In genomic region chr8:4139660-4140646, GRCm38 (mm10) we compare ENCODE assay signal across 8 mouse cellular contexts. TPM values are rescaled to one million over a fixed set of nuclear protein-coding genes. Genes with fewer than 3 reads are reported as not detected.
DNase-seq lines count a peak whose midpoint lies in the region; ATAC-seq and TF ChIP-seq lines count a peak whose summit lies in the region.

No protein-coding gene starts in this region.

- no peak overlapping the region for H3K27ac ChIP-seq in liver, embryonic 12.5 days
- no peak overlapping the region for H3K27ac ChIP-seq in intestine, postnatal 0 days (ENCODE audit: low read depth, low read length)
- no peak overlapping the region for H3K27ac ChIP-seq in midbrain, embryonic 14.5 days (replicated peaks; ENCODE audit: low read depth, low read length)

- DNase-seq in liver: peak; percentile 72
- DNase-seq in embryo, embryonic 10 days (ENCODE audit: low spot score): peak; percentile 89
- DNase-seq in gastrocnemius, postnatal 10 days: peak; percentile 75
- DNase-seq in left cerebral cortex, postnatal 36 days (ENCODE audit: low spot score in 2 of 2): peak; percentile 59 to 68
- DNase-seq in midbrain, embryonic 14.5 days: peak; percentile 92
- peak; percentile 30 for DNase-seq in spleen, adult 12 weeks (ENCODE audit: low spot score)

- H3K4me2 ChIP-seq in liver, embryonic 12.5 days: no peak overlapping the region
- H3K4me2 ChIP-seq in intestine, postnatal 0 days (replicated peaks; ENCODE audit: low read depth): no peak overlapping the region
- H3K4me2 ChIP-seq in midbrain, embryonic 14.5 days (ENCODE audit: low read length): no peak overlapping the region

- peak; percentile 88 for TF ChIP-seq CTCF in intestine, postnatal 0 days (IDR thresholded peaks at IDR 0.05; ENCODE audit: low read depth)

- no peaks in the 10 kb centered on the region for H3K36me3 ChIP-seq in liver, embryonic 12.5 days
- H3K36me3 ChIP-seq in intestine, postnatal 0 days (ENCODE audit: control insufficient read depth, insufficient read depth): no peaks in the 10 kb centered on the region
- H3K36me3 ChIP-seq in midbrain, embryonic 14.5 days (ENCODE audit: control insufficient read depth, insufficient read depth, low read length): no peaks in the 10 kb centered on the region

- no peak overlapping the region for H3K4me3 ChIP-seq in liver, embryonic 12.5 days
- H3K4me3 ChIP-seq in intestine, postnatal 0 days (ENCODE audit: low read depth, low read length): no peak overlapping the region
- no peak overlapping the region for H3K4me3 ChIP-seq in midbrain, embryonic 14.5 days (replicated peaks; ENCODE audit: low read depth, low read length)

- 9% methylated on average over 12 of the region's 12 CpGs for WGBS in liver, embryonic 12.5 days (ENCODE audit: insufficient replicate concordance)
- 13% methylated on average over 12 of the region's 12 CpGs for WGBS in intestine, postnatal 0 days
- WGBS in midbrain, embryonic 14.5 days: 12% methylated on average over 12 of the region's 12 CpGs

- intact Hi-C loops in left cerebral cortex, postnatal 36 days (cut with DNase I): loop anchor here (10.0 kb wide), 1 partner anchor 445 kb away; no protein-coding TSS in a partner anchor

- no peaks in the 10 kb centered on the region for H3K9me3 ChIP-seq in liver, embryonic 12.5 days (replicated peaks)
- H3K9me3 ChIP-seq in intestine, postnatal 0 days (ENCODE audit: control insufficient read depth): no peaks in the 10 kb centered on the region
- H3K9me3 ChIP-seq in midbrain, embryonic 14.5 days (ENCODE audit: control insufficient read depth, low read length): no peaks in the 10 kb centered on the region

- peaks cover 6% of the 10 kb centered on the region for H3K27me3 ChIP-seq in liver, embryonic 12.5 days (replicated peaks)
- no peaks in the 10 kb centered on the region; the same call in 1 of the 2 replicates for H3K27me3 ChIP-seq in intestine, postnatal 0 days (replicated peaks; ENCODE audit: control insufficient read depth, insufficient read depth, low read length)
- H3K27me3 ChIP-seq in midbrain, embryonic 14.5 days (ENCODE audit: control insufficient read depth, insufficient read depth, low read length): no peaks in the 10 kb centered on the region

- no peak overlapping the region for H3K9ac ChIP-seq in liver, embryonic 12.5 days
- no peak overlapping the region for H3K9ac ChIP-seq in intestine, postnatal 0 days (ENCODE audit: low read depth, low read length)
- no peak overlapping the region for H3K9ac ChIP-seq in midbrain, embryonic 14.5 days (replicated peaks; ENCODE audit: low read length)

- ATAC-seq in liver, embryonic 12.5 days: no peak
- peak; percentile 56; the same call in 1 of the 2 replicates for ATAC-seq in intestine, postnatal 0 days
- ATAC-seq in midbrain, embryonic 14.5 days (ENCODE audit: low FRiP score, low TSS enrichment): peak; percentile 65; the same call in 1 of the 2 replicates

- H3K4me1 ChIP-seq in liver, embryonic 12.5 days: no peaks in the 10 kb centered on the region
- no peaks in the 10 kb centered on the region for H3K4me1 ChIP-seq in intestine, postnatal 0 days (replicated peaks; ENCODE audit: control insufficient read depth, insufficient read depth, low read length)
- H3K4me1 ChIP-seq in midbrain, embryonic 14.5 days (ENCODE audit: control insufficient read depth, insufficient read depth, low read length): no peaks in the 10 kb centered on the region

RNA-seq across cellular contexts. Expression of gene Cd209g, which starts 6.1 kb away (rescaled TPM):
- not detected in 2 replicates for polyA plus RNA-seq in liver, embryonic 12.5 days (2016; fragmentation: Nextera tagmentation; extraction: Ambion mirVana)
- under 1 TPM; 0.31 to 0.45 TPM for total RNA-seq in gastrocnemius, postnatal 10 days (2021)
- not detected in 2 replicates for polyA plus RNA-seq in intestine, postnatal 0 days (2015; fragmentation: Nextera tagmentation; extraction: Ambion mirVana)
- total RNA-seq in left cerebral cortex, postnatal 36 days (2021): not detected
- not detected in 2 replicates for polyA plus RNA-seq in midbrain, embryonic 14.5 days (2014; fragmentation: Nextera tagmentation; extraction: Ambion mirVana)

RNA-seq across cellular contexts. Expression of gene Evi5l, which starts 26.4 kb away (rescaled TPM):
- 8.0 and 8.6 TPM in 2 replicates for polyA plus RNA-seq in liver, embryonic 12.5 days (2016; fragmentation: Nextera tagmentation; extraction: Ambion mirVana)
- total RNA-seq in gastrocnemius, postnatal 10 days (2021): 10 to 100 TPM; 15.5 to 20.5 TPM
- polyA plus RNA-seq in intestine, postnatal 0 days (2015; fragmentation: Nextera tagmentation; extraction: Ambion mirVana): 6.6 and 8.3 TPM in 2 replicates
- 100 to 1,000 TPM; 104 to 117 TPM for total RNA-seq in left cerebral cortex, postnatal 36 days (2021)
- 93.6 and 98.0 TPM in 2 replicates for polyA plus RNA-seq in midbrain, embryonic 14.5 days (2014; fragmentation: Nextera tagmentation; extraction: Ambion mirVana)

RNA-seq across cellular contexts. Expression of gene Cd209f, which starts 34.3 kb away (rescaled TPM):
- not detected in 2 replicates for polyA plus RNA-seq in liver, embryonic 12.5 days (2016; fragmentation: Nextera tagmentation; extraction: Ambion mirVana)
- total RNA-seq in gastrocnemius, postnatal 10 days (2021): 1 to 10 TPM; 1.7 to 3.4 TPM
- polyA plus RNA-seq in intestine, postnatal 0 days (2015; fragmentation: Nextera tagmentation; extraction: Ambion mirVana): 0.33 TPM in 1 of 2 replicates, not detected in the other
- not detected for total RNA-seq in left cerebral cortex, postnatal 36 days (2021)
- polyA plus RNA-seq in midbrain, embryonic 14.5 days (2014; fragmentation: Nextera tagmentation; extraction: Ambion mirVana): not detected in 2 replicates

Comparison
In these comparisons a context has a peak if more than half of its experiments do, and no peak if none do; other contexts are left out.
1. DNase-seq: peak in every context shown above with its lines; median percentile 92 in midbrain, embryonic 14.5 days; 89 in embryo, embryonic 10 days; 75 in gastrocnemius, postnatal 10 days; 72 in liver; 64 in left cerebral cortex, postnatal 36 days; 30 in spleen, adult 12 weeks.